Mouse (Mus musculus) forebrain, postnatal 0 days (tissue): ENCODE results near the gene Acy3. TPM values are rescaled to one million over a fixed set of nuclear protein-coding genes. Genes with fewer than 3 reads are reported as not detected.
"Not testable (repeated sequence)": the region's sequence is repeated elsewhere in the genome, so short reads cannot be mapped to it uniquely, and the experiment has no call there.

ENCODE experiments used
- ATAC-seq: fragments of 200-750 bp; cut with Nextera tagmentation; 2 replicates; pipeline ENCODE4 v1.8.0; 2017; ENCODE audit warnings: mild to moderate bottlenecking, moderate library complexity
- DNase-seq: peaks from one replicate; pipeline ENCODE4 v3.0.0-alpha.2; 2015
- H3K27ac ChIP-seq: fragments of 300-500 bp; sonication (generic); 2 replicates; pipeline ENCODE4 v1.5.1; 2014; ENCODE audit warnings: low read depth, mild to moderate bottlenecking, antibody characterized with exemption, low read length, moderate library complexity, mixed read lengths
- H3K27me3 ChIP-seq: fragments of 300-500 bp; sonication (generic); 2 replicates; pipeline ENCODE4 v1.6.1; 2014; ENCODE audit warnings: mild to moderate bottlenecking, low read length, mixed read lengths; ENCODE audit not compliant: insufficient read depth
- H3K36me3 ChIP-seq: fragments of 300-500 bp; sonication (generic); 2 replicates; pipeline ENCODE4 v1.6.1; 2014; ENCODE audit warnings: mild to moderate bottlenecking, moderate library complexity; ENCODE audit not compliant: insufficient read depth
- H3K4me1 ChIP-seq: fragments of 300-500 bp; sonication (generic); 2 replicates; pipeline ENCODE4 v1.6.1; 2014; ENCODE audit warnings: antibody characterized with exemption; ENCODE audit not compliant: insufficient read depth
- H3K4me2 ChIP-seq: fragments of 300-500 bp; sonication (generic); 2 replicates; pipeline ENCODE4 v1.6.1; 2014; ENCODE audit warnings: low read depth, mild to moderate bottlenecking, moderate library complexity
- H3K4me3 ChIP-seq: fragments of 300-500 bp; sonication (generic); 2 replicates; pipeline ENCODE4 v1.5.1; 2014; ENCODE audit warnings: low read depth, low read length, mixed read lengths
- H3K9ac ChIP-seq: fragments of 300-500 bp; sonication (generic); 2 replicates; pipeline ENCODE4 v1.6.1; 2014; ENCODE audit warnings: mild to moderate bottlenecking
- H3K9me3 ChIP-seq: fragments of 300-500 bp; sonication (generic); 2 replicates; pipeline ENCODE4 v1.6.1; 2016; ENCODE audit warnings: low read length
- CTCF ChIP-seq: sonication (generic); IDR thresholded peaks from 2 replicates; pipeline ENCODE4 v1.5.1; 2016; ENCODE audit warnings: antibody characterized with exemption, control low read depth, low read depth
- WGBS: fragments of 180-500 bp; shearing (Covaris S2); extraction: QIAGEN DNeasy Blood & Tissue Kit; methylation state at CpG from one replicate; pipeline ENCODE4 v1.1.7; 2014; 5-methylcytosine and 5-hydroxymethylcytosine counted together
- polyA plus RNA-seq: library from polyadenylated mRNA; unstranded; fragments of >200 nt; fragmentation: Nextera tagmentation; extraction: Ambion mirVana; gene quantifications from 2 replicates; pipeline ENCODE4 v1.2.1, GENCODE M21; 2015
- total RNA-seq: library from RNA; depleted of rRNA; stranded (reverse); fragments of >200 nt; gene quantifications from 2 replicates; pipeline ENCODE4 v1.2.3, GENCODE M21; 2014

Gene Acy3
- total and polyA plus RNA-seq, 2 experiments from 2014 or later, result 2.2 TPM

GRCm38 (mm10) chr19:3950331-3950730 is 36.0 kb upstream of the Acy3 start:
- DNase-seq (no peak), ATAC-seq (no peak)
- Histone ChIP-seq H3K4me3 (no peak overlapping the region), H3K27me3 (no peaks in the 10 kb centered on the region), H3K9me3 (no peaks in the 10 kb centered on the region), H3K36me3 (no peaks in the 10 kb centered on the region), H3K4me1 (no peaks in the 10 kb centered on the region), H3K9ac (no peak overlapping the region), H3K4me2 (no peak overlapping the region), H3K27ac (no peak overlapping the region)
- 81% methylated on average over 3 of the region's 3 CpGs for WGBS
- no peak for TF ChIP-seq CTCF

- ATAC-seq (no peak), DNase-seq (no peak)
- no peaks in the 10 kb centered on the region for H3K9me3 ChIP-seq
- H3K4me3 ChIP-seq, result no peak overlapping the region
- no peaks in the 10 kb centered on the region; the same call in 1 of the 2 replicates for H3K27me3 ChIP-seq
- H3K36me3 ChIP-seq, result no peaks in the 10 kb centered on the region
- TF ChIP-seq CTCF, result no peak
- H3K4me1 ChIP-seq, result no peaks in the 10 kb centered on the region
- H3K9ac ChIP-seq, result no peak overlapping the region
- no peak overlapping the region for H3K4me2 ChIP-seq
- H3K27ac ChIP-seq, result no peak overlapping the region
These were observed 34.9 kb upstream of the Acy3 start for GRCm38 (mm10) chr19:3951461-3951860.

DNA sequence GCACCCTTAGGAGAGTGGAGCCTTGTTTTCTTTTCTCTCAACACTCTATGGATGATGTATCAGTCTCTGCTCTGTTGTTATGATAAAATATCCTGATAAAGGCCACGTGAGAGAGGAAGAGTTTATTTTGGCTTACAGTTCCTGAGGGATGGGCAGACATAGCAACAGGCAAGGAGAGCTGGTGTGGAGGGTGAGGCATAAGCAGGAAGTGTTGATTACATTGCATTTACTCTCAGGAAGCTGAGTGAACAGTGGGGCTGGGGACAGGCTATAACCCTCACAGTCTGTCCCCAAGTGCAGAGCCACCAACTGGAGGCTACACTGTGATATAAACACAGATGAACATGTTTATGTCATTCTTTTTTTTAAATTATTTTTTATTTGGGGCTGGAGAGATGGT is 34.3 kb upstream of the Acy3 start:
- ATAC-seq (no peak), DNase-seq (no peak)
- no peak overlapping the region for H3K4me2 ChIP-seq
- no peaks in the 10 kb centered on the region for H3K9me3 ChIP-seq
- H3K4me3 ChIP-seq, result no peak overlapping the region
- no peak for TF ChIP-seq CTCF
- H3K27me3 ChIP-seq, result no peaks in the 10 kb centered on the region; the same call in 1 of the 2 replicates
- no peak overlapping the region for H3K9ac ChIP-seq
- 48% methylated on average over 1 of the region's 1 CpGs for WGBS
- H3K4me1 ChIP-seq, result no peaks in the 10 kb centered on the region
- no peak overlapping the region for H3K27ac ChIP-seq
- H3K36me3 ChIP-seq, result no peaks in the 10 kb centered on the region

DNA sequence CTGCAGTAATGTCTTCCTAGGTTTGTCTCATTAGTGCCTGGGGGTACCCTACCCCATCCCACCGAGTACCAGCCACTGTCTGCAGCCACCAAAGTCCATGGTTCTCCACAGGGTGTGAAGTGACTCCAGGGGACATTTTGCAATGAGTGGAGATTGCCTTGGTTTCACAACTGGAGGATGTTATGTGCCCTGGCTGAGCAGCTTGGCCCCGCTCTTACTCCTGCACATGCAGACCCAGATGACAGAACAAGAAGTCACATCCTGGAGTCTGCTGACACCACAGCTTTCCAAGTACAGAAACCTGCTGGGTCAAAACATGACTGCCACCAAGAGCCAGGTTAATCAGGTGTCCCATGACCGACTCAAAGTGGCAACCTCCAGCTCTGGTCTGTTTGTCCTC is 31.3 kb upstream of the Acy3 start:
- Histone ChIP-seq H3K9me3 (no peaks in the 10 kb centered on the region), H3K4me3 (no peak overlapping the region), H3K27ac (no peak overlapping the region), H3K27me3 (no peaks in the 10 kb centered on the region; the same call in 1 of the 2 replicates), H3K36me3 (no peaks in the 10 kb centered on the region), H3K4me1 (no peaks in the 10 kb centered on the region), H3K9ac (no peak overlapping the region), H3K4me2 (no peak overlapping the region)
- no peak for DNase-seq
- 80% methylated on average over 3 of the region's 3 CpGs for WGBS
- no peak for TF ChIP-seq CTCF
- no peak for ATAC-seq

- H3K9ac ChIP-seq, result no peak overlapping the region
- no peaks in the 10 kb centered on the region for H3K9me3 ChIP-seq
- WGBS, result 61% methylated on average over 4 of the region's 4 CpGs
- no peaks in the 10 kb centered on the region for H3K4me1 ChIP-seq
- no peaks in the 10 kb centered on the region; the same call in 1 of the 2 replicates for H3K27me3 ChIP-seq
- DNase-seq (no peak), ATAC-seq (no peak)
- TF ChIP-seq CTCF, result no peak
- H3K4me3 ChIP-seq, result no peak overlapping the region
- H3K4me2 ChIP-seq, result no peak overlapping the region
- no peak overlapping the region for H3K27ac ChIP-seq
- no peaks in the 10 kb centered on the region for H3K36me3 ChIP-seq
These were observed 30.6 kb upstream of the Acy3 start for GRCm38 (mm10) chr19:3955804-3956203.

GRCm38 (mm10) chr19:3957296-3958036 is 28.9 kb upstream of the Acy3 start:
- H3K9ac ChIP-seq, ATAC-seq, H3K4me1 ChIP-seq, H3K36me3 ChIP-seq, H3K9me3 ChIP-seq, H3K4me2 ChIP-seq, DNase-seq, H3K27ac ChIP-seq, H3K4me3 ChIP-seq, H3K27me3 ChIP-seq: not testable (repeated sequence)
- 77% methylated on average over 5 of the region's 5 CpGs for WGBS

DNA sequence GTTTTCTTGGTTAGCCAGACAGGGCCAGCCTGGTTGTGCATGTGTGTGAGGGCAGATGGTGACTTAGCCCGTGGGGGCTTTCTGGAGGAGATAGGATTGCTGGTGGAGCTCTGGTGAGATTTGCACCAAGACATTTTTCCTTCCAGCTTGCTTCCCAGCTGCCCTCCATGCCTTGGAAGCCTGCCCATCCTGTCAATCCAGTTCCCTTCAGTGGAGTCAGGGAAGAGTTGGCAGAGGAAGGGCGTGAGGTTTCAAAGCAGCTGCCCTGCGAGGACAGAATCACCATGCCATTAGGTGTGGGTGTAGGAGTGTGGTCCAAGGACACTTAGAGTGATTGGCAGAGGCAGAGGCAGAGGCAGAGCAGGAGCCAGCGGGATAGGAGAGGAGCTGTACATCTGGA is 27.9 kb upstream of the Acy3 start, which contains the start of gene Aldh3b3:
Gene Aldh3b3, plus strand, starts transcription at position 176 of the 400 bp plus-strand sequence.
- 57% methylated on average over 4 of the region's 4 CpGs for WGBS
- no peaks in the 10 kb centered on the region for H3K36me3 ChIP-seq
- no peaks in the 10 kb centered on the region; the same call in 1 of the 2 replicates for H3K27me3 ChIP-seq
- H3K27ac ChIP-seq, result no peak within 1 kb of the TSS
- ATAC-seq (no peak), DNase-seq (no peak)
- no peaks in the 10 kb centered on the region for H3K9me3 ChIP-seq
- no peak within 1 kb of the TSS for H3K4me2 ChIP-seq
- H3K4me1 ChIP-seq, result no peaks in the 10 kb centered on the region
- H3K9ac ChIP-seq, result no peak within 1 kb of the TSS
- H3K4me3 ChIP-seq, result no peak within 1 kb of the TSS
- no peak for TF ChIP-seq CTCF
